ENCODE assay signal across 12 mouse cellular contexts in the genomic region with DNA sequence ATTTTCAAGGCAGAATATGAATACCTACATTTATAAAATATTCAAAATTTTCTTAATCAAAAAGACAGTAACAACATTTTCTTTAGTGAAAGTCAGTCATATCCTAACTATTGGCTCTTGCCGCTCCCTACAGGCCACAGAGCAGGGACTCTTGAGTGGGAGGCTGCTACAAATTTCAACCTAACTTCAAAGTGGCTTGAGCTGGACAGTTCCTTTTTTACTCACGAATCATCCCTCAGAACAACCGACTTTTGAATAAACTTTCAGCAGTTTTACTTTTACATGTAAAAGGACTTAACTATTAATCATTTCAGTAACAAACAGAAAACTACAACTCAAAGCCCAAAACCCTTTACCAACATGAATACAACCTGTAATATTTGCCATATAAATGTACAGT. TPM values are rescaled to one million over a fixed set of nuclear protein-coding genes. Genes with fewer than 3 reads are reported as not detected.
DNase-seq lines count a peak whose midpoint lies in the region; ATAC-seq lines count a peak whose summit lies in the region.
"Had no signal": no experiment of that assay in that cellular context is flagged by ENCODE, and none has a peak within 500 bp of the region (broad histone marks: within the 10 kb centered on the region; RNA-seq: fewer than 3 reads in every experiment).

No protein-coding gene starts in this region.

- no peaks in the 10 kb centered on the region for H3K27me3 ChIP-seq in heart, embryonic 16.5 days (ENCODE audit: control insufficient read depth, insufficient read depth, low read length)
- no peaks in the 10 kb centered on the region for H3K27me3 ChIP-seq in hindbrain, embryonic 13.5 days
- no peaks in the 10 kb centered on the region for H3K27me3 ChIP-seq in midbrain, embryonic 12.5 days
- H3K27me3 ChIP-seq: Patski had no signal

- no peak for ATAC-seq in heart, embryonic 16.5 days (replicated peaks; ENCODE audit: extremely low read depth, insufficient read depth, low FRiP score)
- ATAC-seq in hindbrain, embryonic 13.5 days (ENCODE audit: low FRiP score), result no peak
- no peak for ATAC-seq in midbrain, embryonic 12.5 days (ENCODE audit: low FRiP score, low read depth)
- ATAC-seq in erythroid progenitor cell, adult 5-6 weeks (replicated peaks; ENCODE audit: low FRiP score, poor library complexity, severe bottlenecking), result no peak

- WGBS in heart, embryonic 16.5 days, result 24% methylated on average over 3 of the region's 3 CpGs
- 63% methylated on average over 3 of the region's 3 CpGs for WGBS in hindbrain, embryonic 13.5 days
- 57% methylated on average over 3 of the region's 3 CpGs for WGBS in midbrain, embryonic 12.5 days

- no peak for DNase-seq in heart, postnatal 4 days
- DNase-seq in NIH3T3 (ENCODE audit: low read depth), result peak; percentile 32
- no peak for DNase-seq in testis, postnatal 10 days (ENCODE audit: low spot score)
- no peak for DNase-seq in gastrocnemius, postnatal 36 days
- DNase-seq: embryo, embryonic 11 days; lung, adult 2 months; thymus, postnatal 14 days had no signal

- H3K4me3 ChIP-seq in heart, embryonic 16.5 days (ENCODE audit: low read length), result peak overlapping the region; percentile 75
- H3K4me3 ChIP-seq in hindbrain, embryonic 13.5 days, result peak overlapping the region; percentile 82
- peak overlapping the region; percentile 77 for H3K4me3 ChIP-seq in midbrain, embryonic 12.5 days

- peak overlapping the region; percentile 66 for H3K4me2 ChIP-seq in heart, embryonic 16.5 days (ENCODE audit: low read depth, low read length)
- H3K4me2 ChIP-seq in hindbrain, embryonic 13.5 days, result peak overlapping the region; percentile 70
- H3K4me2 ChIP-seq in midbrain, embryonic 12.5 days (replicated peaks), result peak overlapping the region; percentile 88

- no peaks in the 10 kb centered on the region for H3K9me3 ChIP-seq in heart, embryonic 16.5 days (replicated peaks; ENCODE audit: control insufficient read depth, low read length)
- H3K9me3 ChIP-seq in hindbrain, embryonic 13.5 days, result peaks cover 4% of the 10 kb centered on the region; the same call in 1 of the 2 replicates
- no peaks in the 10 kb centered on the region for H3K9me3 ChIP-seq in midbrain, embryonic 12.5 days

- H3K36me3 ChIP-seq in heart, embryonic 16.5 days (ENCODE audit: control insufficient read depth, insufficient read depth), result no peaks in the 10 kb centered on the region; the same call in 1 of the 2 replicates
- peaks cover 9% of the 10 kb centered on the region; the same call in 1 of the 2 replicates for H3K36me3 ChIP-seq in hindbrain, embryonic 13.5 days
- peaks cover 6% of the 10 kb centered on the region; the same call in 1 of the 2 replicates for H3K36me3 ChIP-seq in midbrain, embryonic 12.5 days

- H3K27ac ChIP-seq in heart, embryonic 16.5 days (ENCODE audit: low read length), result no peak overlapping the region
- no peak overlapping the region for H3K27ac ChIP-seq in hindbrain, embryonic 13.5 days
- H3K27ac ChIP-seq in midbrain, embryonic 12.5 days (replicated peaks), result no peak overlapping the region

- peaks cover 15% of the 10 kb centered on the region for H3K4me1 ChIP-seq in heart, embryonic 16.5 days (ENCODE audit: control insufficient read depth, insufficient read depth, low read length)
- peaks cover 26% of the 10 kb centered on the region for H3K4me1 ChIP-seq in hindbrain, embryonic 13.5 days (replicated peaks)
- peaks cover 17% of the 10 kb centered on the region; the same call in 1 of the 2 replicates for H3K4me1 ChIP-seq in midbrain, embryonic 12.5 days

- intact Hi-C loops in gastrocnemius, postnatal 36 days (cut with DNase I), result no loop called here

- peak overlapping the region; percentile 87 for H3K9ac ChIP-seq in heart, embryonic 16.5 days (ENCODE audit: low read length)
- H3K9ac ChIP-seq in hindbrain, embryonic 13.5 days, result no peak overlapping the region
- H3K9ac ChIP-seq in midbrain, embryonic 12.5 days (replicated peaks), result no peak overlapping the region

RNA-seq across cellular contexts. Expression of a gene that starts 0.9 kb away (rescaled TPM):
- 11.2 and 11.5 TPM in 2 replicates for polyA plus RNA-seq in heart, embryonic 16.5 days (2015; fragmentation: Nextera tagmentation; extraction: Ambion mirVana)
- total RNA-seq in heart, postnatal 4 days (2021), result 10 to 100 TPM; 16.9 to 17.5 TPM
- 10.3 and 12.0 TPM in 2 replicates for polyA plus RNA-seq in hindbrain, embryonic 13.5 days (2015; fragmentation: Nextera tagmentation; extraction: Ambion mirVana)
- polyA plus RNA-seq in midbrain, embryonic 12.5 days (2016; fragmentation: Nextera tagmentation; extraction: Ambion mirVana), result 9.9 and 10.0 TPM in 2 replicates
- 15.5 and 18.7 TPM in 2 replicates for total RNA-seq in erythroid progenitor cell, adult 5-6 weeks (2015; ENCODE audit: low replicate concordance)
- total RNA-seq in erythroid progenitor cell, adult 5-6 weeks (2017; ENCODE audit: low replicate concordance), result 13.4 and 21.8 TPM in 2 replicates
- 10 to 100 TPM; 29.6 to 40.7 TPM for total RNA-seq in gastrocnemius, postnatal 36 days (2021)

RNA-seq across cellular contexts. Expression of a gene that starts 1.1 kb away (rescaled TPM):
- polyA plus RNA-seq in heart, embryonic 16.5 days (2015; fragmentation: Nextera tagmentation; extraction: Ambion mirVana), result 5.4 and 7.7 TPM in 2 replicates
- total RNA-seq in heart, postnatal 4 days (2021), result 10 to 100 TPM; 21.9 to 22.7 TPM
- 8.4 and 9.6 TPM in 2 replicates for polyA plus RNA-seq in hindbrain, embryonic 13.5 days (2015; fragmentation: Nextera tagmentation; extraction: Ambion mirVana)
- 7.1 and 9.5 TPM in 2 replicates for polyA plus RNA-seq in midbrain, embryonic 12.5 days (2016; fragmentation: Nextera tagmentation; extraction: Ambion mirVana)
- 15.1 and 19.3 TPM in 2 replicates for total RNA-seq in erythroid progenitor cell, adult 5-6 weeks (2015; ENCODE audit: low replicate concordance)
- total RNA-seq in erythroid progenitor cell, adult 5-6 weeks (2017; ENCODE audit: low replicate concordance), result 27.1 and 37.3 TPM in 2 replicates
- total RNA-seq in gastrocnemius, postnatal 36 days (2021), result 10 to 100 TPM; 40.0 to 41.0 TPM

RNA-seq across cellular contexts. Expression of a gene that starts 49.9 kb away (rescaled TPM):
- polyA plus RNA-seq in heart, embryonic 16.5 days (2015; fragmentation: Nextera tagmentation; extraction: Ambion mirVana), result 19.3 and 19.9 TPM in 2 replicates
- total RNA-seq in heart, postnatal 4 days (2021), result 10 to 100 TPM; 27.6 to 37.7 TPM
- polyA plus RNA-seq in hindbrain, embryonic 13.5 days (2015; fragmentation: Nextera tagmentation; extraction: Ambion mirVana), result 44.8 and 47.4 TPM in 2 replicates
- polyA plus RNA-seq in midbrain, embryonic 12.5 days (2016; fragmentation: Nextera tagmentation; extraction: Ambion mirVana), result 42.2 and 43.6 TPM in 2 replicates
- total RNA-seq in erythroid progenitor cell, adult 5-6 weeks (2015; ENCODE audit: low replicate concordance), result 9.0 and 33.5 TPM in 2 replicates
- 24.7 and 25.5 TPM in 2 replicates for total RNA-seq in erythroid progenitor cell, adult 5-6 weeks (2017; ENCODE audit: low replicate concordance)
- total RNA-seq in gastrocnemius, postnatal 36 days (2021), result 10 to 100 TPM; 20.1 to 20.2 TPM

RNA-seq across cellular contexts. Expression of a gene that starts 53.0 kb away (rescaled TPM):
- 4.3 and 5.8 TPM in 2 replicates for polyA plus RNA-seq in heart, embryonic 16.5 days (2015; fragmentation: Nextera tagmentation; extraction: Ambion mirVana)
- total RNA-seq in heart, postnatal 4 days (2021), result 1 to 10 TPM; 2.5 to 2.9 TPM
- 1.5 and 1.6 TPM in 2 replicates for polyA plus RNA-seq in hindbrain, embryonic 13.5 days (2015; fragmentation: Nextera tagmentation; extraction: Ambion mirVana)
- polyA plus RNA-seq in midbrain, embryonic 12.5 days (2016; fragmentation: Nextera tagmentation; extraction: Ambion mirVana), result 2.5 and 4.0 TPM in 2 replicates
- total RNA-seq in erythroid progenitor cell, adult 5-6 weeks (2015; ENCODE audit: low replicate concordance), result not detected in 2 replicates
- total RNA-seq in erythroid progenitor cell, adult 5-6 weeks (2017; ENCODE audit: low replicate concordance), result not detected in 2 replicates
- total RNA-seq in gastrocnemius, postnatal 36 days (2021), result 100 to 1,000 TPM; 115 to 125 TPM
- polyA plus RNA-seq: Patski had no signal
